Mouse (Mus musculus): ENCODE measurements around the gene Stk4. TPM values are rescaled to one million over a fixed set of nuclear protein-coding genes. Genes with fewer than 3 reads are reported as not detected.

Stk4 gene
- polyA plus RNA-seq (2017; shearing (Covaris generic)) = 100 to 1,000 TPM; 188 to 243 TPM

DNA sequence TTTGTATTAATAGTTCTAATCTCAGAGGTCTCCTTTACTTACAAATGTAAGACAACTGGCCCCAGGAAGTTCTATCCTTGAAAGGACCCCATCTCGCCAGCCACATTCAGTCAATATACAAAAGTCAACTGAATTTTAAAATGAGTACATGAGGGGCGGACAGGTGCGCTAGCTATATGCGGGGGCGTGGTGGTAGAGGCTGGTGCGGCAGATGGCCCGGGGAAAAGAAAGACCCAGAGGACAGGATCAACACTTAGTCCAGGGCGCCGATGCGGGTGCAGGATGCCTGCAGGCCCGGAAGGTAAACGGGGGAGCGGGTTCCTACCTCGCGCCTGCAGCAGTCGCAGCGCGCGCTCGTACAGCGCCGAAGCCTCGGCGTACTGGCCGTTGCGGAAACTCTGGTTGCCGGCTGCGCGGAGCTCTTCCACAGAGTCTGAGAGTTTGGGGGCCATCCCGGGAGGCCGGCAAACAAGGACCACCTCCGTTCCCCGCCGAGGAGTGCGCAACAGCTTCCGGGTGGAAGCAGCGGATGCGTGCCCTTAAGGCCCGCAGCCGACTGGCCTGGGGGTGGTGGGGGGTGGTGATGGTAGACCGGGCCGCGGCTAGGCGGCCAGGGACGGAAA lies at the start of gene Stk4:
Gene Stk4, plus strand, starts transcription at position 181 of the 623 bp plus-strand sequence.

DNA sequence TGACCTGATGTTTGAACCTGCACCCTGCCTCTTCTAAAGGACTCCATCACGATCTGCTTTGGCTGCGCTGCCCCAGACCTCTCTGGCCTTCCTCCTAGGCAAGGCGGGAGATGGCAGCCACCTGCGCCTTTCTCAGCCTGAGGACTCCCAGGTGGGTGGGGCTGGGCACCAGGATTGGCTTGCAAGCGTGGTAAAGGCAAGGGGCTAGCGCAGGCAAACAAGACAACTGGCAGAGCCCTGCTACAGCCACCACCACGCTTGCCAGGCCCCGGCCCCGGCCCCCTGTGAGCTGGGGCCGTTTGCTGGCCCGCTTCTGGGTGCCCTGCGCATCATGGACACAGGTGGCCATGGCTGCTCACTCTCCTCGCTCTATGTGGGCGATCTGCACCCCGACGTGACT lies 45.0 kb upstream of the Stk4 start, which contains the start of gene Pabpc1l:
Gene Pabpc1l, plus strand, starts transcription at position 301 of the 400 bp plus-strand sequence.

DNA sequence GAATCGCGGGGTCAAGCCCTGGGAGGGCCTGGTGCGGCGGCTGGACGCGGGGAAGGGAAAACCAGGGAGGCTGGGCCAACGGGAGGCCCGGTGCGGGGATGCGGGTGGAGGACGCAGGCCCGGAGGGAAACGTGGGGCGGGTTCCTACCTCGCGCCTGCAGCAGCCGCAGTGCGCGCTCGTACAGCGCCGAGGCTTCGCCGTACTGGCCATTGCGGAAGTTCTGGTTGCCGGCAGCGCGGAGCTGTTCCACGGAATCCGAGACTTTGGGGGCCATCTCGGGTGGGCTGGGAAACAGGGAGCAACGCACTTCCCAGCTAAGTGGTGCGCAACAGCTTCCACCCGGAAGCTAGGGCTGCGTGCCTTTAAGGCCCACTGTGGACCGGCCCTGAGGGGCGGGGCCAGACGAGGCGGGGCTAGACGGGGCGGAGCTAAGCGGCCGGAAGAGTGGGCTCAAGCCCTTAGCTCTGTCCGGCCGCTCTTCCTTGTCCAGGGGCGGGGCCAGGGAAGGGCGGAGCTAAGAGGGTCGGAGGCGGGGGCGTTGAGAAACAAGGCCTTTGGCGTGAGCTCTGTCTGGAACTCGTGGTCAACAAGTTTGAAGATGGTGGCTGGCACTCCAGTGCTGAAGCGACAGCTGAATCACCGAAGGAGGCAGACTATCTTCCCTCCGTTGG lies 779 bp downstream of the Stk4 start, which contains the start of gene Tomm34:
Gene Tomm34, minus strand, starts transcription at position 405 of the 672 bp plus-strand sequence.

DNA sequence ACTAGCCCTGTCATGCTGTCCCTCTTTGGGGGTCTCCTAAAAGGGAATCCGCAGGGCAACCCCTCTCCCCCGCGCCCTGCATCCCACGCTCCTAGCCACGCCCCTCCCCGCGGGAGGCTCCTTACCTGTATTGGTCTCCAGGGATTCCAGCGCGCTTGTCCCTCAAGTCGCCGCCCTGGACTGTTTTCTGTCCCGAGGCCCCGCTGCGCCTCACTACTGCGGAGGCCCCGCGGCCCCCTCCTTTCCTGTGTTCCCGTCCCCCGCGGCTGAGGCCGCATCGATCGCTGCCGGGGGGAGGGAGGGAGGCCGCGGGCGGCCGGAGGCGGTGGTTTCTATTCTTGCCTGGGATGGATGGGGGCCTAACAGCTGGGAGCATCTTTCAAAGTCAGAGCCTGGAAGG lies 100.8 kb downstream of the Stk4 start, which contains the start of gene Kcns1:
Gene Kcns1, minus strand, starts transcription at position 212 of the 400 bp plus-strand sequence.

DNA sequence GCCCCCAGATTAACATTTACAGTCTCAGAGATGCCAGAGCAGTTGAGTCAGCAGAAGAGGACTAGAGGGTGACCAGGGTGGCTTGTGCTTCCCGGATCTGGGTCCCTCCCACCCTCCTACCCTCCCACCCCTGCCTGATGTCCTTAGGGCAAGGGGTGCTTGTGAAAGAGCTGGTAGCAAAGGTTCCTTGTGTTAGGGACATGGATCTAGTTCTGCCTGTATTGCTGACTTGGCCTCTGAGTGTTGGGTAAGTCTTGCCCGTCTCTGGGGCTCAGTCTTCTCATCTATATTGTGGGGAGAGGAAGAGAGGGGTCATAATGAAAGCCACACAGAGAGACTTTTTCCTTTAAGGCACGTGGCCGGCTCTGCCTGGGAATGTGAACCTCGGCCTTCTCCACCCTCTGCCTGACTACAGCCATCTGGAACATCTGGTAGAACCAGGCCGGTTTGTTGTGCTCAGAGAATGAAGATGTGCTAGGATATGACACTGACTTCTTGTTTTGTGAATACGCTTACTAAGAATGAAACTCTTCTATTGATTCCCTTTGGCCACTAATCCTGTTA lies 112.7 kb downstream of the Stk4 start, which contains the start of gene Wfdc5:
Gene Wfdc5, minus strand, starts transcription at position 51 of the 564 bp plus-strand sequence.

DNA sequence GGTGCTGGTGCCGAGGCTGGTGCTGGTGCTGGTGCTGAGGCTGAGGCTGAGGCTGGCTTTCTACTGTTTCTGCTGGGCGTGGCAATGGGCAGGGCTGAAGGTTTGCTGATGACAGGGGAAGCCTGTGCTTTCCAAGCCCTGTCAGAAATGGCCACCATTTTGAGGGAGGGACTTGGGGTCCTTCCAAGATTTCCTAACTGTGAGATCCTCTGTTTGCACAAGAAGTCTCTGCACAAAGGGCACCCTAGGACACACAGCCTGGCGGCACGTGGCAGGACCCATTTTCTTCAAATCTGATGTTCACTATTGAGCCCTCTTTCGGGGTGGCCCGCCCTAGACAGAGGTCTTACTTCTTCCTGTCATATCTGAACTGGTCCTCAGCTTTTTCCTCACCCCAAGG lies 120.5 kb downstream of the Stk4 start, which contains the start of gene Wfdc12:
Gene Wfdc12, minus strand, starts transcription at position 33 of the 400 bp plus-strand sequence.

GRCm38 (mm10) chr2:164199626-164200327 lies 129.7 kb downstream of the Stk4 start, which contains the start of gene Wfdc15a:
TSS of gene Wfdc15a (minus strand) at chr2:164200130.

Other genes starting within 250 kb of the Stk4 start
- 1 to 10 TPM in 1 of 2 experiments, not detected in 1; 1.2 TPM for gene Ccn5, start 249.5 kb upstream of the Stk4 start, polyA plus RNA-seq (2017; shearing (Covaris generic))
- not detected for gene Kcnk15, start 216.7 kb upstream of the Stk4 start, polyA plus RNA-seq (2017; shearing (Covaris generic))
- not detected for gene Rims4, start 151.6 kb upstream of the Stk4 start, polyA plus RNA-seq (2017; shearing (Covaris generic))
- gene Ywhab, start 75.4 kb upstream of the Stk4 start, polyA plus RNA-seq (2017; shearing (Covaris generic)) = 100 to 1,000 TPM; 219 to 238 TPM
- gene Pabpc1l, start 44.9 kb upstream of the Stk4 start, polyA plus RNA-seq (2017; shearing (Covaris generic)) = 1 to 10 TPM; 1.4 to 2.8 TPM
- gene Tomm34, start 847 bp downstream of the Stk4 start, polyA plus RNA-seq (2017; shearing (Covaris generic)) = 100 to 1,000 TPM; 137 to 154 TPM
- gene Kcns1, start 100.8 kb downstream of the Stk4 start, polyA plus RNA-seq (2017; shearing (Covaris generic)) = 1 to 10 TPM in 1 of 2 experiments, under 1 TPM in 1; 0.31 to 1.5 TPM
- gene Wfdc5, start 112.4 kb downstream of the Stk4 start, polyA plus RNA-seq (2017; shearing (Covaris generic)) = 1 to 10 TPM in 1 of 2 experiments, not detected in 1; 1.8 TPM
- gene Wfdc12, start 120.3 kb downstream of the Stk4 start, polyA plus RNA-seq (2017; shearing (Covaris generic)) = 100 to 1,000 TPM in 1 of 2 experiments, 1 to 10 TPM in 1; 1.4 to 102 TPM
- not detected for gene Wfdc15a, start 129.8 kb downstream of the Stk4 start, polyA plus RNA-seq (2017; shearing (Covaris generic))
- not detected for gene Wfdc15b, start 151.3 kb downstream of the Stk4 start, polyA plus RNA-seq (2017; shearing (Covaris generic))
- gene Svs2, start 168.1 kb downstream of the Stk4 start, polyA plus RNA-seq (2017; shearing (Covaris generic)) = not detected
- 1 to 10 TPM in 1 of 2 experiments, not detected in 1; 1.1 TPM for gene Svs3b, start 186.3 kb downstream of the Stk4 start, polyA plus RNA-seq (2017; shearing (Covaris generic))
- not detected for gene Svs4, start 208.1 kb downstream of the Stk4 start, polyA plus RNA-seq (2017; shearing (Covaris generic))
- gene Svs3a, start 218.9 kb downstream of the Stk4 start, polyA plus RNA-seq (2017; shearing (Covaris generic)) = not detected
- gene Svs6, start 246.4 kb downstream of the Stk4 start, polyA plus RNA-seq (2017; shearing (Covaris generic)) = not detected